Mouse (Mus musculus) kidney, embryonic 15.5 days (tissue): ENCODE measurements around the gene Ppp2r2c. TPM values are rescaled to one million over a fixed set of nuclear protein-coding genes. Genes with fewer than 3 reads are reported as not detected.
A peak's percentile ranks its signal among the peaks of the same experiment; 100 is the strongest.

Experiments used
- ATAC-seq: fragments of 200-750 bp; cut with Nextera tagmentation; replicated peaks from 2 replicates; pipeline ENCODE4 v1.8.0; 2017; ENCODE audit warnings: moderate TSS enrichment; ENCODE audit not compliant: low FRiP score
- H3K27ac ChIP-seq: fragments of 300-500 bp; sonication (generic); 2 replicates; pipeline ENCODE4 v1.5.1; 2015; ENCODE audit warnings: mild to moderate bottlenecking, inconsistent platforms
- H3K27me3 ChIP-seq: fragments of 300-500 bp; sonication (generic); 2 replicates; pipeline ENCODE4 v1.6.1; 2015; ENCODE audit warnings: inconsistent platforms
- H3K36me3 ChIP-seq: fragments of 300-500 bp; sonication (generic); 2 replicates; pipeline ENCODE4 v1.6.1; 2015; ENCODE audit warnings: inconsistent platforms
- H3K4me1 ChIP-seq: fragments of 300-500 bp; sonication (generic); 2 replicates; pipeline ENCODE4 v1.6.1; 2015; ENCODE audit warnings: inconsistent platforms
- H3K4me2 ChIP-seq: fragments of 300-500 bp; sonication (generic); 2 replicates; pipeline ENCODE4 v1.6.1; 2015; ENCODE audit warnings: moderate library complexity, mild to moderate bottlenecking, inconsistent platforms
- H3K4me3 ChIP-seq: fragments of 300-500 bp; sonication (generic); replicated peaks from 2 replicates; pipeline ENCODE4 v1.5.1; 2015; ENCODE audit warnings: mild to moderate bottlenecking, inconsistent platforms
- H3K9ac ChIP-seq: fragments of 300-500 bp; sonication (generic); 2 replicates; pipeline ENCODE4 v1.6.1; 2015; ENCODE audit warnings: mild to moderate bottlenecking, inconsistent platforms
- H3K9me3 ChIP-seq: fragments of 300-500 bp; sonication (generic); replicated peaks from 2 replicates; pipeline ENCODE4 v1.6.1; 2016; ENCODE audit warnings: inconsistent platforms
- whole genome bisulfite sequencing: fragments of 180-500 bp; shearing (Covaris S2); methylation state at CpG from one replicate; pipeline ENCODE4 v1.1.7; 2015; ENCODE audit warnings: mixed read lengths; 5-methylcytosine and 5-hydroxymethylcytosine counted together
- polyA plus RNA-seq: library from polyadenylated mRNA; unstranded; fragments of >200 nt; fragmentation: Nextera tagmentation; extraction: Ambion mirVana; gene quantifications from 2 replicates; pipeline ENCODE4 v1.2.1, GENCODE M21; 2015

Gene Ppp2r2c
- polyA plus RNA-seq, 1 experiment from 2014 or later: 0.61 TPM

GRCm38 (mm10) chr5:36876777-36877396 lies 8.6 kb downstream of the Ppp2r2c start:
- Histone ChIP-seq H3K27me3 (peaks cover 43% of the 10 kb centered on the region), H3K4me2 (no peak overlapping the region), H3K36me3 (no peaks in the 10 kb centered on the region), H3K4me3 (no peak overlapping the region), H3K9ac (no peak overlapping the region), H3K27ac (no peak overlapping the region), H3K4me1 (no peaks in the 10 kb centered on the region), H3K9me3 (no peaks in the 10 kb centered on the region)
- ATAC-seq: no peak
- WGBS: 65% methylated on average over 7 of the region's 7 CpGs

GRCm38 (mm10) chr5:36877641-36878040 lies 9.3 kb downstream of the Ppp2r2c start:
- 79% methylated on average over 2 of the region's 2 CpGs for WGBS
- H3K4me1 ChIP-seq: no peaks in the 10 kb centered on the region
- H3K4me3 ChIP-seq: no peak overlapping the region

DNA sequence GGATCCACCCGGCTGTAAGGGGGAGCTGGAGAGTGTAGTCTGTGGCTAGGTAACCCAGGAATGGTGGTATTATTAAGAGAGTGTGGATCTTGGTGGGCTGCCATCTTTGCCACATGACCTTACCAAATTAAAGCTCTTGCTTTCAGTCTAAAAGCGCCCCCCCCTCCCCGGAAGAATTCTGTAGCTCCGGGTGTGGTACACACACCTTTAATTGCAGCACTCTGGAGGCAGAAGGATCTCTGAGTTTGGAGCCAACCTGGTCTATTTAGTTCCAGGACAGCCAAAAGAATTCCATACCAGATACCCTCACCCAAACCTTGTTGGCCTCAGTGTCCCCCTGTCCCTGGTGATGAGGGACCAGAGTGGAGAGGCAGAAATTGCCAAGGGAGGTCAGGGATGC lies 10.5 kb downstream of the Ppp2r2c start:
- H3K4me1 ChIP-seq: no peaks in the 10 kb centered on the region
- 83% methylated on average over 4 of the region's 4 CpGs for WGBS
- H3K9ac ChIP-seq: no peak overlapping the region
- no peaks in the 10 kb centered on the region for H3K36me3 ChIP-seq
- H3K4me3 ChIP-seq: no peak overlapping the region
- no peak for ATAC-seq
- H3K9me3 ChIP-seq: no peaks in the 10 kb centered on the region
- no peak overlapping the region for H3K4me2 ChIP-seq
- peaks cover 25% of the 10 kb centered on the region for H3K27me3 ChIP-seq
- H3K27ac ChIP-seq: no peak overlapping the region

More at GRCm38 (mm10) chr5:36877641-36878040, 9.3 kb downstream of the Ppp2r2c start:
- peaks cover 35% of the 10 kb centered on the region for H3K27me3 ChIP-seq
- H3K9me3 ChIP-seq: no peaks in the 10 kb centered on the region
- H3K4me2 ChIP-seq: no peak overlapping the region
- H3K27ac ChIP-seq: no peak overlapping the region
- ATAC-seq: no peak
- no peak overlapping the region for H3K9ac ChIP-seq
- H3K36me3 ChIP-seq: no peaks in the 10 kb centered on the region

- 72% methylated on average over 5 of the region's 5 CpGs for WGBS
These were observed 12.3 kb downstream of the Ppp2r2c start for GRCm38 (mm10) chr5:36880622-36881021.

DNA sequence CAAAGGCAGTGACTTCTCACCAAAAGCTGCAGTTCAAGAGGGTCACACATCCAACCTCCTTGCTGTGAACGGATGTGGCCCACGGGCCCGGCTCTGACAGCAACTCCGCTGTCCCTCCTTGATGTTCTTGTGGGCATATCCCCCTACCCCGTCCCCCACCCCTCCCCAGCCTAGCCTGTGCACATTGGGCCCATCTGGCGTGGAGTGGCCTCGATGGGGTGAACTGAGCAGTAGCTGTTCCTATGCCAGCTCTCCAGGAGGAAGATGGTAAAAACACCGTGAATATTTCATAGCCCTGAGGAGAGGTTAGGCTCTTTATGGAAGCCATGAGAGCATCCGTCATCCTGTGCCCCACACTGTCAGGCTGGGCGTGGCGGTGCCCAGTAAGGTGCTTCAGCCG lies 15.2 kb downstream of the Ppp2r2c start:
- Histone ChIP-seq H3K4me1 (peaks cover 19% of the 10 kb centered on the region), H3K27me3 (peaks cover 6% of the 10 kb centered on the region; the same call in 1 of the 2 replicates), H3K36me3 (no peaks in the 10 kb centered on the region), H3K9me3 (no peaks in the 10 kb centered on the region), H3K4me3 (no peak overlapping the region), H3K27ac (no peak overlapping the region), H3K9ac (no peak overlapping the region), H3K4me2 (no peak overlapping the region)
- WGBS: 55% methylated on average over 12 of the region's 12 CpGs
- ATAC-seq: no peak

More at GRCm38 (mm10) chr5:36880622-36881021, 12.3 kb downstream of the Ppp2r2c start:
- Histone ChIP-seq H3K9ac (no peak overlapping the region), H3K4me1 (no peaks in the 10 kb centered on the region), H3K36me3 (no peaks in the 10 kb centered on the region), H3K4me3 (no peak overlapping the region), H3K9me3 (no peaks in the 10 kb centered on the region), H3K27ac (no peak overlapping the region), H3K27me3 (peaks cover 10% of the 10 kb centered on the region), H3K4me2 (no peak overlapping the region)
- no peak for ATAC-seq

- Histone ChIP-seq H3K27me3 (peaks cover 6% of the 10 kb centered on the region), H3K36me3 (no peaks in the 10 kb centered on the region), H3K4me3 (no peak overlapping the region), H3K27ac (no peak overlapping the region), H3K9ac (no peak overlapping the region), H3K9me3 (no peaks in the 10 kb centered on the region), H3K4me2 (no peak overlapping the region), H3K4me1 (peaks cover 19% of the 10 kb centered on the region)
- no peak for ATAC-seq
- 69% methylated on average over 1 of the region's 1 CpGs for WGBS
These were observed 16.8 kb downstream of the Ppp2r2c start for GRCm38 (mm10) chr5:36885067-36885466.

GRCm38 (mm10) chr5:36885595-36885994 lies 17.3 kb downstream of the Ppp2r2c start:
- Histone ChIP-seq H3K4me2 (no peak overlapping the region), H3K4me1 (peaks cover 19% of the 10 kb centered on the region), H3K9me3 (no peaks in the 10 kb centered on the region), H3K36me3 (no peaks in the 10 kb centered on the region), H3K9ac (no peak overlapping the region), H3K4me3 (no peak overlapping the region), H3K27ac (no peak overlapping the region), H3K27me3 (peaks cover 6% of the 10 kb centered on the region)
- no peak for ATAC-seq
- WGBS: 79% methylated on average over 5 of the region's 5 CpGs

- H3K4me2 ChIP-seq: no peak overlapping the region
- no peak overlapping the region for H3K9ac ChIP-seq
- H3K27ac ChIP-seq: no peak overlapping the region
- no peak for ATAC-seq
- no peaks in the 10 kb centered on the region for H3K9me3 ChIP-seq
- WGBS: 60% methylated on average over 2 of the region's 2 CpGs
- H3K36me3 ChIP-seq: no peaks in the 10 kb centered on the region
- H3K4me1 ChIP-seq: peaks cover 19% of the 10 kb centered on the region
- peaks cover 13% of the 10 kb centered on the region for H3K27me3 ChIP-seq
- no peak overlapping the region for H3K4me3 ChIP-seq
These were observed 18.0 kb downstream of the Ppp2r2c start for GRCm38 (mm10) chr5:36886298-36886697.

- no peaks in the 10 kb centered on the region for H3K9me3 ChIP-seq
- no peak overlapping the region for H3K4me2 ChIP-seq
- H3K36me3 ChIP-seq: no peaks in the 10 kb centered on the region
- peaks cover 19% of the 10 kb centered on the region for H3K4me1 ChIP-seq
- 52% methylated on average over 7 of the region's 7 CpGs for WGBS
- peak; percentile 27; the same call in 1 of the 2 replicates for ATAC-seq
- no peak overlapping the region for H3K4me3 ChIP-seq
- H3K27me3 ChIP-seq: peaks cover 17% of the 10 kb centered on the region
- H3K9ac ChIP-seq: no peak overlapping the region
- no peak overlapping the region for H3K27ac ChIP-seq
These were observed 18.6 kb downstream of the Ppp2r2c start for GRCm38 (mm10) chr5:36886852-36887283.

DNA sequence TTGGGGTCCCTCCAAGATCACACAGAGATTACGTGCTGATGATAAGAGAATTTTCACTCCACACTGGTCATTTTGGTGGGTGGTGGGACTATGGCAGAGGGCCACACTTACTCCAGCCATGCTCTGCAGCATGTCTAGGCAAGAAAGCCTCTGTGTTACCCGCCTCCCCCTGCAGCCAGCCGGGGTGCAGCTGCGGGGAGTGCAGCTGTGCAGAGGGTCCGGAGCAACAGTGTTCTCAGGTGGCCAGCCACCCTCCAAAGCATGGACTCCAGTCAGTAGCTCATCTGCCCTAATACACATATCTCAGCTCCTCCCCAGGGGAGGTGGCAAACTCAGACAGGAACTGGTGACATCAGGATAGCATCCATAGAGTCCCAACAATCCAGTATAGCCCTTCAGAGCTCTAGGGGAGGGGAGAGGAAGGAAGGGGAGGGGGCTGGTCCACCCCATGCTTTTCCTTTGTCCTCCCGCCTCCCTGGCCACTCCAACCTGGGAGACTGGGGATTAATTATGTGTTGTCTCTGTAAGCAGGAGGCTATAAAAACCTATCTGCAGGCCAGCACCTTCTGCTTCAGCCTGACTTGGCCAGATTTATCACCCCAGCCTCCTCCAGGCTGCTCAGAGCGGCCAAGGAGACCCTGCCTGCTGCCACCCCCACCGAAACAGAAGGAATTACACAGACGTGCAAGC lies 19.1 kb downstream of the Ppp2r2c start:
- peak; percentile 81 for ATAC-seq
- Histone ChIP-seq H3K4me1 (peaks cover 19% of the 10 kb centered on the region), H3K9ac (0 out of 2 replicates have a peak overlapping the region, but pooled peaks have one; percentile 2), H3K36me3 (no peaks in the 10 kb centered on the region), H3K4me3 (no peak overlapping the region), H3K4me2 (0 out of 2 replicates have a peak overlapping the region, but pooled peaks have one; percentile 9), H3K27me3 (peaks cover 23% of the 10 kb centered on the region), H3K27ac (no peak overlapping the region), H3K9me3 (no peaks in the 10 kb centered on the region)
- WGBS: 11% methylated on average over 9 of the region's 9 CpGs

GRCm38 (mm10) chr5:36888501-36888900 lies 20.2 kb downstream of the Ppp2r2c start:
- H3K27me3 ChIP-seq: peaks cover 32% of the 10 kb centered on the region
- H3K9me3 ChIP-seq: no peaks in the 10 kb centered on the region
- ATAC-seq: no peak
- 68% methylated on average over 8 of the region's 8 CpGs for WGBS
- H3K36me3 ChIP-seq: no peaks in the 10 kb centered on the region
- no peak overlapping the region for H3K27ac ChIP-seq
- H3K4me3 ChIP-seq: no peak overlapping the region
- peaks cover 19% of the 10 kb centered on the region for H3K4me1 ChIP-seq
- H3K9ac ChIP-seq: no peak overlapping the region
- no peak overlapping the region for H3K4me2 ChIP-seq

- Histone ChIP-seq H3K4me3 (no peak overlapping the region), H3K4me2 (no peak overlapping the region), H3K27ac (no peak overlapping the region), H3K9ac (no peak overlapping the region), H3K36me3 (no peaks in the 10 kb centered on the region), H3K9me3 (no peaks in the 10 kb centered on the region), H3K4me1 (peaks cover 19% of the 10 kb centered on the region), H3K27me3 (peaks cover 33% of the 10 kb centered on the region)
- no peak for ATAC-seq
- 86% methylated on average over 11 of the region's 11 CpGs for WGBS
These were observed 20.6 kb downstream of the Ppp2r2c start for GRCm38 (mm10) chr5:36888911-36889310.
